Mouse (Mus musculus): ENCODE data around the gene Hsd3b7. TPM values are rescaled to one million over a fixed set of nuclear protein-coding genes. Genes with fewer than 3 reads are reported as not detected.

Hsd3b7 gene
- polyA plus RNA-seq, 1 experiment from 2014 or later = 14.9 TPM

DNA sequence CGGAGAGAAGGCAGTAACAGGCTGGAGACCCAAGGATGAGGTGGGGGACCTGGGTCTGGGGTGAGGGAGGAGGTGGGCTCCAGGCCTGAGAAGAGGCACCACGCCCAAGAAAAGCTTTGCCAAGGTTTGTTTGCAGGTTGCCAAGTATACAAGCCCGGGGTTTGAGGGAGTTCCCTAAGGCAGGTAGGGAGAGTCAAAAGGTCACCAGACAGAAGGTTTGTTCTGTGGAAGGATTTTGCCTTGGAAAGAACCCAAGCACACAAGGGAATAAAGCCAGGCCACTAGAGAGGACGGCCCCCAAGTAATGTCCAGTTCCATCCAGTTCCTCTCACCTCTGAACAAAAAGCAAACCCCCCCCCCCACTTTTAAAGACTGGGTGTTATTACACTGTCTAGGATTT, 10.8 kb downstream of the Hsd3b7 start:
- H3K27me3 ChIP-seq (ENCODE audit: insufficient read depth, poor library complexity, severe bottlenecking) = 0 out of 2 replicates have a peak, but pooled peaks cover 4% of the 10 kb centered on the region
- no peaks in the 10 kb centered on the region for H3K9me3 ChIP-seq
- DNase-seq (ENCODE audit: low spot score) = no peak
- peaks cover 15% of the 10 kb centered on the region for H3K4me1 ChIP-seq
- 69% methylated on average over 4 of the region's 4 CpGs for WGBS
- H3K36me3 ChIP-seq = 0 out of 2 replicates have a peak, but pooled peaks cover 7% of the 10 kb centered on the region
- no peak overlapping the region for H3K4me3 ChIP-seq
- H3K27ac ChIP-seq = no peak overlapping the region

DNA sequence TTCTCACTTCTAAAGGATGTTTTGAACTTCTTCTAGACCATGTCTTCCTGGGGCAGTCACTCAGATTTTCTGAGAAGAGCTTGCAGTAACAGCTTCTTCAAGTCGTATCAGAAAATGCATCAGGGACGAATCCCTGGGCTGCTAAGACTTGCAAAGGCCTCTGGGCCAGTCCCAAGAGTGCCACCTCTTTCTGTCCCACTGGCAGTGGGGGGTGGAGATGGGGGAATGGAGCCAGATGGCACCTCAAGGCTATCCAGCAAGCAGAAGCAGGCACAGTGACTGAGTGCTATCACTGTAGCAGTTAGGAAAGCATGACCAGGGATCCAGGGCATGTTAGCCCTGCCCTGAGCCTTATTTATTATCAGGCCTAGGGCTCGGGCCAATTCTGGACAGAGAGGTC, 11.9 kb downstream of the Hsd3b7 start:
- Histone ChIP-seq H3K36me3 (0 out of 2 replicates have a peak, but pooled peaks cover 7% of the 10 kb centered on the region), H3K4me1 (peaks cover 15% of the 10 kb centered on the region), H3K4me3 (no peak overlapping the region), H3K27ac (no peak overlapping the region), H3K9me3 (no peaks in the 10 kb centered on the region), H3K27me3 (ENCODE audit: insufficient read depth, poor library complexity, severe bottlenecking) (0 out of 2 replicates have a peak, but pooled peaks cover 4% of the 10 kb centered on the region)
- 77% methylated on average over 3 of the region's 3 CpGs for WGBS
- no peak for DNase-seq (ENCODE audit: low spot score)

- no peak for DNase-seq (ENCODE audit: low spot score)
- Histone ChIP-seq H3K4me1 (peaks cover 15% of the 10 kb centered on the region), H3K27ac (no peak overlapping the region; the same call in 1 of the 2 replicates), H3K4me3 (no peak overlapping the region), H3K9me3 (no peaks in the 10 kb centered on the region), H3K36me3 (0 out of 2 replicates have a peak, but pooled peaks cover 7% of the 10 kb centered on the region), H3K27me3 (ENCODE audit: insufficient read depth, poor library complexity, severe bottlenecking) (0 out of 2 replicates have a peak, but pooled peaks cover 4% of the 10 kb centered on the region)
- WGBS = 72% methylated on average over 4 of the region's 4 CpGs
Observed at GRCm38 (mm10) chr7:127813821-127814220, 13.4 kb downstream of the Hsd3b7 start.

- H3K4me3 ChIP-seq = no peak overlapping the region
- 0 out of 2 replicates have a peak, but pooled peaks cover 4% of the 10 kb centered on the region for H3K27me3 ChIP-seq (ENCODE audit: insufficient read depth, poor library complexity, severe bottlenecking)
- H3K9me3 ChIP-seq = no peaks in the 10 kb centered on the region
- peaks cover 18% of the 10 kb centered on the region for H3K4me1 ChIP-seq
- WGBS = 79% methylated on average over 19 of the region's 19 CpGs
- 0 out of 2 replicates have a peak, but pooled peaks cover 7% of the 10 kb centered on the region for H3K36me3 ChIP-seq
- H3K27ac ChIP-seq = peak overlapping the region; percentile 2; the same call in 1 of the 2 replicates
- no peak for DNase-seq (ENCODE audit: low spot score)
Observed at GRCm38 (mm10) chr7:127814241-127814921, 14.0 kb downstream of the Hsd3b7 start.

DNA sequence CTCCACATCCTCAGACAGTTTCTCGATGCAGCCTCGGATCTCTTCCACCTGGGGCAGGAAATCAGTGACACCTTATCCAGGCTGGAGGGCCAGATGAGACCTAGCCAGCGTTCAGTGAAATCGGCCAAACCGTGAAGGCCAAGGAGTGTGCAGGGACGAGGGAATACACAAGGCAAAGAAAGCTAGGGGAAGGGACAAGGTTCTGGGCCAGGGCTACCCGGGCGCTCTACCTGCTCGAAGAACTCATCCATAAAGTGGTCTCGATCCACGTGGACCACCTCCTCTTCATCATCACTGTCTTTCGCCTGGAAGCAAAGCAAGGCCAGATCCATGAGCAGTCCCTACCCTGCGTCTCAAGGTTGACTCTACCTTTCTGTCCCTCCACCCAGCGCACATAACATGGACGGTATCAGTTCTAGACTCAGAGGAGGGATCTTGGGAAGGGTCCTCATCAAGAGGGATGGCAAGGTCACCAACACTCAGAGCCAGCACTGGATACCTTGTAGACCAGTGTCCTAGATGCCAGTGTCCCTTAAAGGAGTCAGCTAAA, 14.8 kb downstream of the Hsd3b7 start:
- Histone ChIP-seq H3K27me3 (ENCODE audit: insufficient read depth, poor library complexity, severe bottlenecking) (0 out of 2 replicates have a peak, but pooled peaks cover 4% of the 10 kb centered on the region), H3K4me1 (peaks cover 20% of the 10 kb centered on the region), H3K4me3 (no peak overlapping the region), H3K36me3 (0 out of 2 replicates have a peak, but pooled peaks cover 7% of the 10 kb centered on the region), H3K9me3 (no peaks in the 10 kb centered on the region), H3K27ac (no peak overlapping the region)
- 84% methylated on average over 15 of the region's 15 CpGs for WGBS
- no peak for DNase-seq (ENCODE audit: low spot score)

DNA sequence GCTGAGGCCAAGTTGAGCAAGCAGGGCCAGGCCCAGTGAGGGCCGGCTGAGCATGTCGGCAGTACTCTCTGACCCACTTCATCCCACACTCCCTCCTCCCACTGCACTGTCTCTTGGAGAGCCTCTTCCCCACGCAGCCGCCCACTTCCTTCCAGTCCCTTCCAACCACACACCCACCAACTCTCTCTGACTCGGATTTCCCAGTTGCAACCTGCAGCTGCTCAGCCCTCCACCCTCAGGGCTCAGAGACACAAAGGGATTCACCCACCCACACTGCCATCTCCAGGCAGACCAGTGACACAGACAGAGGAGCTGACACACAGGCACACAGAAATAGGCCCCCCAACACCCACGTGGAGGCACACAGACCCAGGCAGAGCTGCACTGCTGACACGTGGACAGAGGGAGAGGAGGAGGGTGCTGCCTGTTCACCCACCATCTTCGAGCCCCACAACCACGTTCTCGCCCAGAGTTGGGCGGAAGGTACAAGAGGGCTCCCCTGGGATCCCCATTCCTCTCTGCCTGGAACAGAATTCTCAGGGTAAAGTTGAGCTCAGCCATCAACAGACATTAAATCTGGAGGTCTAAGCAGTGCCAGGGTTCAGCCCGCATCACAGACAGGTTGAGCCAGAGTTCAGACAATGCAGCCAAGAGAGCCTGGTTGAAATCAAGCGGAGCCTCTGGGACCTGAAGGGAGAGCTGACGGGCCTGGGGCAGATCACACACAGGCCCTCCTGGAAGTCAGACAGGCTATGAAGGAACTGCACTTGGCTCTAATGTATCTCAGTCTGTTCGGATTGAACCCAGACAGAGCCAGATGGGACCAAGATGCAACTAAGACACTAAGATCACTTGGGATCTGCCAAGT, 15.8 kb downstream of the Hsd3b7 start:
- WGBS = 62% methylated on average over 15 of the region's 15 CpGs
- Histone ChIP-seq H3K4me1 (peaks cover 20% of the 10 kb centered on the region), H3K4me3 (no peak overlapping the region), H3K9me3 (no peaks in the 10 kb centered on the region), H3K27ac (0 out of 2 replicates have a peak overlapping the region, but pooled peaks have one; percentile 42), H3K36me3 (0 out of 2 replicates have a peak, but pooled peaks cover 3% of the 10 kb centered on the region), H3K27me3 (ENCODE audit: insufficient read depth, poor library complexity, severe bottlenecking) (no peaks in the 10 kb centered on the region)
- no peak for DNase-seq (ENCODE audit: low spot score)

DNA sequence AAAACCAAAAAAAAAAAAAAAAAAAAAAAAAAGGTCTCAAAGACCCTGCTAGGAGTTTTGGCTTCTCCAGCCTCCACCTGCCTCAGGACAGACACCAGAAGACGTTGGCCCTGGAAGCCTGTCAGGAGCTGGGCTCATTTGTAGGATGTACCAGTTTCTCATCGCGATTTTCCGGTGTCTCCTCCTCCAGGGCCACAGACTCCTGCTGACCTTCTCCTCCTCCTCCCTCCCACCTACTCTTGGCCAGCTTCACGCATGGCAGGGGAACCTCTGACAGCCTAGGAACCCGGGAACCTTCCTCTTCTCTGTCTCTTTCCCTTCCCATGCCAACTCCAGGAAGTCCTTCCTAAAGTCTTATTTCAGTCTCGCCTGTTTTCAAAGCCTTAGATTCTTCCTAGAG, 16.6 kb downstream of the Hsd3b7 start:
- DNase-seq (ENCODE audit: low spot score) = no peak
- WGBS = 61% methylated on average over 7 of the region's 7 CpGs
- Histone ChIP-seq H3K4me1 (peaks cover 21% of the 10 kb centered on the region), H3K4me3 (no peak overlapping the region), H3K9me3 (no peaks in the 10 kb centered on the region), H3K27me3 (ENCODE audit: insufficient read depth, poor library complexity, severe bottlenecking) (no peaks in the 10 kb centered on the region), H3K36me3 (0 out of 2 replicates have a peak, but pooled peaks cover 3% of the 10 kb centered on the region), H3K27ac (no peak overlapping the region)

DNA sequence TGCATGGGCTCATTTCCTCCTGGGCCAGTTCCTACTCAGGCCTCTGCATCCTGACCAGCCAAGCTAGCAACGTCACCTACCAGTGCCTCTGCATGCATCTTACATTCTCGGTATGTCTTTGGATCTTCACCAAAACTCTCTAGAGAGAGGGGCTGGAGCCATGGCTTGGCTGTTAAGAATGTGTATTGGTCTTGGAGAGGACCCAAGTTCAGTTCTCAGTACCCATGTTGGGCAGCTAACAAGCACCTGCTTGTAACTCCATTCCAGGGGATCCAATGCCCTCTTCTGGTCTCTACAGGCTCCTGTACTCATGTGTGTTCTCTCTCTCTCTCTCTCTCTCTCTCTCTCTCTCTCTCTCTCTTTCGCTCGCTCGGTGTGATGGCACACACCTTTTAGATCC, 17.4 kb downstream of the Hsd3b7 start:
- WGBS = 85% methylated on average over 5 of the region's 5 CpGs
- no peak overlapping the region for H3K27ac ChIP-seq
- H3K4me1 ChIP-seq = peaks cover 21% of the 10 kb centered on the region
- H3K4me3 ChIP-seq = no peak overlapping the region
- no peaks in the 10 kb centered on the region for H3K9me3 ChIP-seq
- H3K27me3 ChIP-seq (ENCODE audit: insufficient read depth, poor library complexity, severe bottlenecking) = no peaks in the 10 kb centered on the region
- 0 out of 2 replicates have a peak, but pooled peaks cover 3% of the 10 kb centered on the region for H3K36me3 ChIP-seq
- DNase-seq (ENCODE audit: low spot score) = no peak

- no peak for DNase-seq (ENCODE audit: low spot score)
- 0 out of 2 replicates have a peak overlapping the region, but pooled peaks have one; percentile 13 for H3K27ac ChIP-seq
Observed at GRCm38 (mm10) chr7:127820836-127821509, 20.6 kb downstream of the Hsd3b7 start.

GRCm38 (mm10) chr7:127822494-127822893, 22.1 kb downstream of the Hsd3b7 start:
- 88% methylated on average over 3 of the region's 3 CpGs for WGBS
- H3K4me1 ChIP-seq = peaks cover 29% of the 10 kb centered on the region
- DNase-seq (ENCODE audit: low spot score) = no peak
- no peaks in the 10 kb centered on the region for H3K9me3 ChIP-seq
- no peak overlapping the region for H3K4me3 ChIP-seq
- no peaks in the 10 kb centered on the region for H3K36me3 ChIP-seq
- no peak overlapping the region for H3K27ac ChIP-seq
- H3K27me3 ChIP-seq (ENCODE audit: insufficient read depth, poor library complexity, severe bottlenecking) = no peaks in the 10 kb centered on the region; the same call in 1 of the 2 replicates

More at GRCm38 (mm10) chr7:127820836-127821509, 20.6 kb downstream of the Hsd3b7 start:
- 55% methylated on average over 13 of the region's 13 CpGs for WGBS
- Histone ChIP-seq H3K4me1 (peaks cover 33% of the 10 kb centered on the region), H3K36me3 (no peaks in the 10 kb centered on the region), H3K27me3 (ENCODE audit: insufficient read depth, poor library complexity, severe bottlenecking) (no peaks in the 10 kb centered on the region; the same call in 1 of the 2 replicates), H3K4me3 (no peak overlapping the region), H3K9me3 (no peaks in the 10 kb centered on the region)

DNA sequence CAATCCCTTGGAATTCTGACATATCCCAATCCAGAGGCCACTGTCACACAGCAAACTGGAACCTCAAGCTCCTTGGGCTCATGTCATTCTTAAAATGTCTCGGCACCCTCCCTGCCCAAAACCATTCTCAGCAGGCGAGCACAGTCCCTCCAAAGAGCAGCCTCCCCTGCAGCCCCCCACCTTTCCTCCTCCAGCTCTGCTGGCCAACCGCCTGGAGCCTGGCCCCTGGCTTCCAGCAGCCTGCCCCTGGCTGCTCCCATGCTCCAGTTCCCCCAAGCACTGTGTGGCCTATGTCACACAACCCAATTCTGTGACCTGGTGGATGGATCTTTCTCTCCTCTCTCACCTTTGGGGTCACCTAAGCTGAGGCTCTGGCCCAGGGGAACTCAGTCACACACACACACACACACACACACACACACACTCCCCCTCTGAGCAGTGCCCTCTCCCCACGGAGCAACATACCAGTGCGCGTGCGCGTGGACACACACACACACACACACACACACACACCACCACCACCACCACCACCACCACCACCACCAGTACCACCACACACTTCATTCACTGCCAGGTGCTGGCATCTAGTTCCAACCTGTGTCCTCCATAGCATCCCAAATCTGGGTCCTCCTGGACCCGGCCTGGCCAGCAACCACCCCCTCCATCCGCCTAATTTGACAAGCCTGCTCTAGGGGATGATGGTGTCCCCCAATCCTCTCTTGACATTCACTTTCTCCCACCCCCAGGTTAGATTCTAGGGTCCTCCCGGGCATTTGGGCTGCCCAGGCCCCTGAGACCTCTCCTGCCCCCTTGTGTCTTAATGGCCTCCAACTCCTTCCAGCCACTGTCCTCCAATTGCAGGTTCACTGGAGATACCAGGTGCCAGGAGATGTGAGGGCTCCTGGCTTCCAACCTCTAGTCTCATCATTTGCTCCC, 23.1 kb downstream of the Hsd3b7 start:
- peaks cover 29% of the 10 kb centered on the region for H3K4me1 ChIP-seq
- 57% methylated on average over 7 of the region's 11 CpGs for WGBS
- no peaks in the 10 kb centered on the region; the same call in 1 of the 2 replicates for H3K27me3 ChIP-seq (ENCODE audit: insufficient read depth, poor library complexity, severe bottlenecking)
- H3K4me3 ChIP-seq = peak overlapping the region; percentile 72
- H3K36me3 ChIP-seq = no peaks in the 10 kb centered on the region
- peak overlapping the region; percentile 84 for H3K27ac ChIP-seq
- H3K9me3 ChIP-seq = no peaks in the 10 kb centered on the region
- DNase-seq (ENCODE audit: low spot score) = no peak

Measured in heart, embryonic 10.5 days (tissue).